Mouse (Mus musculus) forebrain, embryonic 13.5 days (tissue): ENCODE measurements around the gene Akt1s1. TPM values are rescaled to one million over a fixed set of nuclear protein-coding genes. Genes with fewer than 3 reads are reported as not detected.
A peak's percentile ranks its signal among the peaks of the same experiment; 100 is the strongest.
"Not testable (repeated sequence)": the region's sequence is repeated elsewhere in the genome, so short reads cannot be mapped to it uniquely, and the experiment has no call there.

Experiments used
- ATAC-seq: fragments of 200-750 bp; cut with Nextera tagmentation; 2 replicates; pipeline ENCODE4 v1.8.0; 2017
- H3K27ac ChIP-seq: fragments of 300-500 bp; sonication (generic); 2 replicates; pipeline ENCODE4 v1.5.1; 2015; ENCODE audit warnings: inconsistent platforms, mild to moderate bottlenecking, moderate library complexity
- H3K27me3 ChIP-seq: fragments of 300-500 bp; sonication (generic); 2 replicates; pipeline ENCODE4 v1.6.1; 2015; ENCODE audit warnings: mild to moderate bottlenecking, inconsistent platforms
- H3K36me3 ChIP-seq: fragments of 300-500 bp; sonication (generic); 2 replicates; pipeline ENCODE4 v1.6.1; 2015; ENCODE audit warnings: mild to moderate bottlenecking, inconsistent platforms; ENCODE audit not compliant: poor library complexity, severe bottlenecking
- H3K4me1 ChIP-seq: fragments of 300-500 bp; sonication (generic); 2 replicates; pipeline ENCODE4 v1.6.1; 2015; ENCODE audit warnings: inconsistent platforms
- H3K4me2 ChIP-seq: fragments of 300-500 bp; sonication (generic); 2 replicates; pipeline ENCODE4 v1.6.1; 2015; ENCODE audit warnings: inconsistent platforms, mild to moderate bottlenecking, moderate library complexity
- H3K4me3 ChIP-seq: fragments of 300-500 bp; sonication (generic); 2 replicates; pipeline ENCODE4 v1.5.1; 2015; ENCODE audit warnings: mild to moderate bottlenecking, inconsistent platforms
- H3K9ac ChIP-seq: fragments of 300-500 bp; sonication (generic); 2 replicates; pipeline ENCODE4 v1.6.1; 2015; ENCODE audit warnings: mild to moderate bottlenecking, inconsistent platforms
- H3K9me3 ChIP-seq: fragments of 300-500 bp; sonication (generic); replicated peaks from 2 replicates; pipeline ENCODE4 v1.6.1; 2016; ENCODE audit warnings: inconsistent platforms
- WGBS: fragments of 180-500 bp; shearing (Covaris S2); methylation state at CpG from one replicate; pipeline ENCODE4 v1.1.7; 2015; 5-methylcytosine and 5-hydroxymethylcytosine counted together
- polyA plus RNA-seq: library from polyadenylated mRNA; unstranded; fragments of >200 nt; fragmentation: Nextera tagmentation; extraction: Ambion mirVana; gene quantifications from 2 replicates; pipeline ENCODE4 v1.2.1, GENCODE M21; 2015

Akt1s1 gene
- polyA plus RNA-seq, 1 experiment from 2014 or later: 93.1 TPM

GRCm38 (mm10) chr7:44867010-44867702, 18.4 kb downstream of the Akt1s1 start:
- H3K4me3 ChIP-seq: peak overlapping the region; percentile 95
- peaks cover 59% of the 10 kb centered on the region for H3K4me1 ChIP-seq
- peak overlapping the region; percentile 100 for H3K9ac ChIP-seq
- no peaks in the 10 kb centered on the region for H3K27me3 ChIP-seq
- WGBS: 82% methylated on average over 18 of the region's 19 CpGs
- ATAC-seq: no peak
- peak overlapping the region; percentile 31; the same call in 1 of the 2 replicates for H3K27ac ChIP-seq
- H3K9me3 ChIP-seq: no peaks in the 10 kb centered on the region
- H3K36me3 ChIP-seq: peaks cover 49% of the 10 kb centered on the region
- H3K4me2 ChIP-seq: peak overlapping the region; percentile 94

GRCm38 (mm10) chr7:44867802-44868201, 19.0 kb downstream of the Akt1s1 start:
- peak overlapping the region; percentile 95 for H3K4me3 ChIP-seq
- peaks cover 59% of the 10 kb centered on the region for H3K4me1 ChIP-seq
- peak overlapping the region; percentile 100 for H3K9ac ChIP-seq
- H3K9me3 ChIP-seq: no peaks in the 10 kb centered on the region
- 44% methylated on average over 9 of the region's 9 CpGs for WGBS
- H3K4me2 ChIP-seq: peak overlapping the region; percentile 94
- no peaks in the 10 kb centered on the region for H3K27me3 ChIP-seq
- peak overlapping the region; percentile 10; the same call in 1 of the 2 replicates for H3K27ac ChIP-seq
- ATAC-seq: no peak
- peaks cover 42% of the 10 kb centered on the region for H3K36me3 ChIP-seq

DNA sequence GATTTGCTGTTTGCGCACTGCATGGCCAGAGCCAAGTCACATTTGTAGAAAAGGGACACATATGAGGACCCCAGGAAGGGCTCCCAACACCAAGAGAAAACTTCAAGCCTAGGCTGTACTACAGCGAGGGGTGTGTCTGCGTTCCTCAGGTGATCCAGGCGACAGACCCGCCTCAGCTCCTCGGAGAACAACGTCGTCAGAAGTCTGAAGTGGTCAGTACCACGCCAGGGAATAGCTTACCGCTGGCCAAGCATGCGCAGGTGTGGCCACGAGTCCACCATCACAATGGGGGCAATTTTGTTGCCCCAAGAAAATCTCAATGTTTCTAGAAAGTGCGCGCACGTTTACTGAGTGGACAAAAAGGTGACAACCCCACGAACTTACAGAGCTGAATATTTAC, 19.7 kb downstream of the Akt1s1 start:
- peak overlapping the region; percentile 100 for H3K27ac ChIP-seq
- H3K27me3 ChIP-seq: no peaks in the 10 kb centered on the region
- peaks cover 59% of the 10 kb centered on the region for H3K4me1 ChIP-seq
- H3K9me3 ChIP-seq: no peaks in the 10 kb centered on the region
- H3K4me3 ChIP-seq: peak overlapping the region; percentile 95
- peak overlapping the region; percentile 100 for H3K9ac ChIP-seq
- peak overlapping the region; percentile 94 for H3K4me2 ChIP-seq
- no peak for ATAC-seq
- 4% methylated on average over 16 of the region's 16 CpGs for WGBS
- peaks cover 36% of the 10 kb centered on the region for H3K36me3 ChIP-seq

GRCm38 (mm10) chr7:44868919-44869696, 20.3 kb downstream of the Akt1s1 start:
- peak overlapping the region; percentile 100 for H3K9ac ChIP-seq
- ATAC-seq: peak; percentile 28
- peak overlapping the region; percentile 94 for H3K4me2 ChIP-seq
- peaks cover 29% of the 10 kb centered on the region for H3K36me3 ChIP-seq
- H3K27ac ChIP-seq: peak overlapping the region; percentile 100
- no peaks in the 10 kb centered on the region for H3K27me3 ChIP-seq
- H3K4me3 ChIP-seq: peak overlapping the region; percentile 95
- under 1% methylated on average over 92 of the region's 108 CpGs for WGBS
- H3K4me1 ChIP-seq: peaks cover 56% of the 10 kb centered on the region
- H3K9me3 ChIP-seq: no peaks in the 10 kb centered on the region

GRCm38 (mm10) chr7:44869697-44870528, 21.1 kb downstream of the Akt1s1 start, which contains the start of gene Ptov1:
Gene Ptov1, minus strand, starts transcription at chr7:44869788.
- Histone ChIP-seq H3K4me3 (peak within 1 kb of the TSS; percentile 95), H3K9me3 (no peaks in the 10 kb centered on the region), H3K9ac (peak within 1 kb of the TSS; percentile 100), H3K4me2 (peak within 1 kb of the TSS; percentile 94), H3K27me3 (no peaks in the 10 kb centered on the region), H3K36me3 (peaks cover 21% of the 10 kb centered on the region), H3K4me1 (peaks cover 50% of the 10 kb centered on the region), H3K27ac (peak within 1 kb of the TSS; percentile 100)
- WGBS: 9% methylated on average over 29 of the region's 29 CpGs
- ATAC-seq: peak; percentile 96

DNA sequence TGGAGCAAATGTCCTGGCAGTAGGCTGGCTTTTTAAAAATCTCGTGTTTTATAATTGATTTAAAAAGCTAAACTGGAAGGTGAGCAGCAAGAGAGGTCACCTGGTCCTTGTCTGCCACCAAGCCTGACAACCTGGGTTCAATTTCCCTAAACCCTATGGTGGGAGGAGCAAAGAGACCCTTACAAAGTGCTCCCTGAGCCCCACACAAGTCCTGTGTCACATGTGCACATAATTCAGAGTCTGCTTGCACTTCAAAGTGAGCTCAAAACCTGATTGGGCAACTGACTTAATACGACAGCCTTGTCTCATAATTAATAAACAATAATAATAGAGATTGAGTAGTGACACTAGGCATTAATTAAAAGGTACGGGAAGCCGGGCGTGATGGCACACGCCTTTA, 21.8 kb downstream of the Akt1s1 start:
- Histone ChIP-seq H3K4me2 (peak overlapping the region; percentile 94), H3K27me3 (no peaks in the 10 kb centered on the region), H3K9me3 (no peaks in the 10 kb centered on the region), H3K4me1 (peaks cover 43% of the 10 kb centered on the region), H3K27ac (peak overlapping the region; percentile 100), H3K36me3 (peaks cover 16% of the 10 kb centered on the region), H3K9ac (peak overlapping the region; percentile 100; the same call in 1 of the 2 replicates), H3K4me3 (peak overlapping the region; percentile 95)
- ATAC-seq: no peak
- 80% methylated on average over 6 of the region's 6 CpGs for WGBS

DNA sequence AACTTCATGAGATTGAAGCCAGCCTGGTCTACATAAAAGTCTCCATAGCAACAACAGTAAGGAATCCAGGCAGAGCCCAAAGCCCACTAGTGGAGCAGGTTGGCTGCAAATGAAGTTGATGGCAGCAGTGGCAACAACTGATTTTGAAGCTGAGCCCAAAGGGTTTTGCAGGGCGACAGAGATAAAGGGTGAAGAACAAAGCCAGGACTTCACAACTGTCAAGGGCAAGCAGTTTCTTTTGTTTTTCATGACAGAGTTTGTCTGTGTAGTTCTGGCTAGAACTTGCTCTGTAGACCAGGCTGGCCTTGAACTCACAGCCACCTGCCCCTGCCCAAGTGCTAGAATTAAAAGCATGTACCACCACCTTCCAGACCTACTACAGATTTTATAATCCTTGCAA, 22.4 kb downstream of the Akt1s1 start:
- Histone ChIP-seq H3K9me3 (no peaks in the 10 kb centered on the region), H3K27ac (no peak overlapping the region; the same call in 1 of the 2 replicates), H3K9ac (no peak overlapping the region), H3K36me3 (peaks cover 16% of the 10 kb centered on the region), H3K4me3 (no peak overlapping the region), H3K4me2 (no peak overlapping the region), H3K27me3 (no peaks in the 10 kb centered on the region), H3K4me1 (peaks cover 37% of the 10 kb centered on the region)
- no peak for ATAC-seq
- 40% methylated on average over 1 of the region's 1 CpGs for WGBS

- not testable (repeated sequence) for H3K4me2 ChIP-seq, ATAC-seq
These were observed 23.0 kb downstream of the Akt1s1 start for GRCm38 (mm10) chr7:44871774-44872173.

DNA sequence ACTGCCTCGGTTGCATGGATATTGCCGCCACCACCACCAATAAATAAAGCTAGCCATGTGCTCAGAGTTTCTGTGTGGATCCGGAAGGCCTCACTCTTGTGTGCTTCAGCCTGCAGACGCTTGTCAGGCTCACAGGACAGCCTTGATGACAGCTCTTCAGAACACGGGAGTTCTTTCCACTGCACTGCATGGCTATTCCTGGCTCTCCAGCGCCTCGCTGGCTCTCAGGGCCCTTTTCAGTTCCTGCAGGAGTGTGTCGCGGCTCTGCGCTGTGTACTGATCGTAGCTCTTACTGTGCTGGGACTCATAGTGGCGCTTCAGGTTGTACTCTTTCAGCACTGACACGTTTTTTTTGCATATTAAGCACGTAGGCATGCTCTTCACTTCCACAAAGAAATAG, 29.0 kb downstream of the Akt1s1 start:
- peaks cover 74% of the 10 kb centered on the region for H3K36me3 ChIP-seq

More at GRCm38 (mm10) chr7:44871774-44872173, 23.0 kb downstream of the Akt1s1 start:
- H3K27me3 ChIP-seq, H3K9me3 ChIP-seq, H3K4me3 ChIP-seq, H3K27ac ChIP-seq, H3K9ac ChIP-seq: not testable (repeated sequence)
- 97% methylated on average over 2 of the region's 2 CpGs for whole genome bisulfite sequencing
- Histone ChIP-seq H3K4me1 (peaks cover 31% of the 10 kb centered on the region), H3K36me3 (peaks cover 16% of the 10 kb centered on the region)

GRCm38 (mm10) chr7:44883036-44883435, 34.2 kb downstream of the Akt1s1 start:
- no peak overlapping the region for H3K4me3 ChIP-seq
- H3K9ac ChIP-seq: no peak overlapping the region
- 95% methylated on average over 3 of the region's 3 CpGs for WGBS
- H3K9me3 ChIP-seq: no peaks in the 10 kb centered on the region
- no peak overlapping the region for H3K4me2 ChIP-seq
- H3K36me3 ChIP-seq: peaks cover 96% of the 10 kb centered on the region
- no peak overlapping the region for H3K27ac ChIP-seq
- H3K27me3 ChIP-seq: no peaks in the 10 kb centered on the region
- no peak for ATAC-seq
- H3K4me1 ChIP-seq: no peaks in the 10 kb centered on the region

More for the DNA sequence above, 29.0 kb downstream of the Akt1s1 start:
- 89% methylated on average over 14 of the region's 14 CpGs for WGBS
- H3K27ac ChIP-seq: no peak overlapping the region
- ATAC-seq: no peak
- no peaks in the 10 kb centered on the region for H3K27me3 ChIP-seq
- no peak overlapping the region for H3K4me2 ChIP-seq
- H3K9me3 ChIP-seq: no peaks in the 10 kb centered on the region
- H3K4me1 ChIP-seq: no peaks in the 10 kb centered on the region
- H3K9ac ChIP-seq: no peak overlapping the region
- no peak overlapping the region for H3K4me3 ChIP-seq

GRCm38 (mm10) chr7:44884637-44885036, 35.8 kb downstream of the Akt1s1 start:
- Histone ChIP-seq H3K9me3 (no peaks in the 10 kb centered on the region), H3K4me1 (peaks cover 9% of the 10 kb centered on the region), H3K9ac (no peak overlapping the region), H3K4me2 (no peak overlapping the region), H3K27ac (no peak overlapping the region), H3K36me3 (peaks cover 96% of the 10 kb centered on the region), H3K27me3 (no peaks in the 10 kb centered on the region), H3K4me3 (no peak overlapping the region)
- WGBS: 96% methylated on average over 5 of the region's 5 CpGs
- no peak for ATAC-seq
